Mouse (Mus musculus) erythroblast, embryonic 14.5 days (primary cell): ENCODE results near the gene Gpr107.

ENCODE experiments used
- GATA1 ChIP-seq: IDR thresholded peaks from 2 replicates; pipeline ENCODE4 v1.6.1; 2012; ENCODE audit warnings: low read length, inconsistent platforms, mixed read lengths
- TAL1 ChIP-seq: IDR thresholded peaks from 3 replicates; pipeline ENCODE4 v1.6.1; 2012; ENCODE audit warnings: low read length, inconsistent platforms, mixed read lengths

DNA sequence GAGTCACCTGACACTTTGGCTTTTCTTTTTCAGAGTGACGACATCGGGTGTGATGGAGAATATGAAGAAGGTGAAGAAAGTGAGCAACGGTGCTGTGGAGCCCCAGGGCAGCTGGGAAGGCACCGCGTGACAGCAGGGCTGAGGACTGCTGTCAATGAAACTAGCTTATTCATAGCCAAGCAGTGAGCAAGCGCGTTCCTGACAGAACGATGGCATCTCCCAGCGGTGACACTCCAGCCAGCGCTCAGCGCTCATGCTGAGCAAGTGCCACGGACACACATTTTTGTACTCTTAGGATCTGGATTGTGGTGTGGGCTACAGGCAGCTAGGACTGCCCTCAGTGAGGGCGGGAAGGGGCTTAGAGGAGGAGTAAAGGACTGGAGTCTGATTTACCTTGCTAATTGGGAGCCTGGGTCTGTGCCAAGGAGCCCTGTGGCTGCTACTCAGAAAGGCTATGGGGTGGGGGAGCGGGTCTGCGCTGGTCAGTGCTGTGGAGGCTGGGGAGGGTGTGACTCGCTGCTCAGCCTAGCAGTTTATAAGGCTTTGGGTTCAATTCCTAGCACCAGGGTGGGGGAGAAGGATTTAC lies 62.2 kb downstream of the Gpr107 start:
- TF ChIP-seq GATA1 (no peak), TAL1 (no peak)
